Mouse (Mus musculus): ENCODE data around the gene Apln.

- TF ChIP-seq CTCF (IDR thresholded peaks at IDR 0.05; ENCODE audit: low read depth, low read length) = no peak
- no peak for TF ChIP-seq POLR2A (IDR thresholded peaks at IDR 0.05; ENCODE audit: extremely low read depth, insufficient read depth, low read length)
Observed at GRCm38 (mm10) chrX:47976551-47976950, 58.1 kb downstream of the Apln start.
